Mouse (Mus musculus) testis, adult 2 months (tissue): Measurements from ENCODE around the gene Pacsin1.

Source experiments
- CTCF ChIP-seq: fragments of 200-500 bp; IDR thresholded peaks from 2 replicates; pipeline ENCODE4 v1.5.1; 2012; ENCODE audit warnings: low read depth, mild to moderate bottlenecking, inconsistent platforms, low read length, moderate library complexity; ENCODE audit not compliant: control insufficient read depth, insufficient read depth, insufficient replicate concordance
- POLR2A ChIP-seq: fragments of 200-500 bp; IDR thresholded peaks from 2 replicates; pipeline ENCODE4 v1.6.1; 2012; ENCODE audit warnings: low read depth, mild to moderate bottlenecking, inconsistent platforms, low read length, moderate library complexity; ENCODE audit not compliant: control insufficient read depth

GRCm38 (mm10) chr17:27636132-27637020 lies 18.9 kb upstream of the Pacsin1 start, which contains the start of gene Rps10:
- TF ChIP-seq CTCF (no peak), POLR2A (0 out of 2 replicates have a peak, but pooled peaks have one; percentile 10)
